Mouse (Mus musculus) left cerebral cortex, postnatal 36 days (tissue): ENCODE data around the gene Oaf. TPM values are rescaled to one million over a fixed set of nuclear protein-coding genes. Genes with fewer than 3 reads are reported as not detected.

ENCODE experiments used
- DNase-seq, 2 experiments: peaks; one replicate each; pipeline ENCODE4 v3.0.0; 2021 to 2022; ENCODE audit warnings: low spot score in 2 of 2, mixed read lengths in 1 of 2
- intact Hi-C: fragments of 180-260 bp; cut with DNase I; formaldehyde crosslinking; loops from one replicate; pipeline ENCODE4 v1.15.1; 2025
- total RNA-seq, 2 experiments: library from RNA; stranded (reverse); gene quantifications; 2 replicates each; pipeline ENCODE4 v1.2.3; 2021

The Oaf gene
- 10 to 100 TPM; 15.0 to 17.4 TPM for total RNA-seq

GRCm38 (mm10) chr9:43239712-43240593 is at the start of gene Oaf:
Gene Oaf (minus strand): TSS chr9:43239911.
- intact Hi-C loops: no loop called here
- DNase-seq: peak; percentile 52 to 59

- peak; percentile 39 to 43 for DNase-seq
Observed at GRCm38 (mm10) chr9:43286870-43287269, 47.2 kb upstream of the Oaf start.

GRCm38 (mm10) chr9:43285281-43285680 is 45.6 kb upstream of the Oaf start:
- intact Hi-C loops: loop anchor here (5.0 to 10.0 kb wide), 2 partner anchors 143 to 280 kb away; no protein-coding TSS in a partner anchor
- DNase-seq: no peak

More at GRCm38 (mm10) chr9:43286870-43287269, 47.2 kb upstream of the Oaf start:
- intact Hi-C loops: loop anchor here (5.0 to 10.0 kb wide), 2 partner anchors 145 to 282 kb away; no protein-coding TSS in a partner anchor

GRCm38 (mm10) chr9:43284284-43284683 is 44.6 kb upstream of the Oaf start:
- intact Hi-C loops: loop anchor here (1.0 to 10.0 kb wide), 2 partner anchors 63 to 279 kb away; no protein-coding TSS in a partner anchor
- peak; percentile 74 to 75 for DNase-seq

GRCm38 (mm10) chr9:43273735-43274134 is 34.0 kb upstream of the Oaf start:
- intact Hi-C loops: no loop called here
- DNase-seq: no peak

- intact Hi-C loops: no loop called here
- no peak for DNase-seq
Observed at GRCm38 (mm10) chr9:43271761-43272518, 32.2 kb upstream of the Oaf start.

- peak; percentile 33 to 35 for DNase-seq
- intact Hi-C loops: no loop called here
Observed at GRCm38 (mm10) chr9:43270723-43271252, 31.1 kb upstream of the Oaf start.

- intact Hi-C loops: no loop called here
- DNase-seq: no peak
Observed at GRCm38 (mm10) chr9:43269166-43269565, 29.5 kb upstream of the Oaf start.

GRCm38 (mm10) chr9:43267357-43267756 is 27.6 kb upstream of the Oaf start:
- no peak for DNase-seq
- intact Hi-C loops: no loop called here

- no peak for DNase-seq
- intact Hi-C loops: no loop called here
Observed at GRCm38 (mm10) chr9:43265194-43265593, 25.5 kb upstream of the Oaf start.

GRCm38 (mm10) chr9:43263946-43264451 is 24.3 kb upstream of the Oaf start:
- DNase-seq: no peak
- intact Hi-C loops: no loop called here

- intact Hi-C loops: no loop called here
- no peak for DNase-seq
Observed at GRCm38 (mm10) chr9:43262811-43263550, 23.3 kb upstream of the Oaf start.

- intact Hi-C loops: no loop called here
- DNase-seq: no peak
Observed at GRCm38 (mm10) chr9:43262390-43262789, 22.7 kb upstream of the Oaf start.

GRCm38 (mm10) chr9:43261941-43262340 is 22.2 kb upstream of the Oaf start:
- no peak for DNase-seq
- intact Hi-C loops: no loop called here

- intact Hi-C loops: no loop called here
- DNase-seq: no peak
Observed at GRCm38 (mm10) chr9:43261124-43261907, 21.6 kb upstream of the Oaf start.

- intact Hi-C loops: no loop called here
- DNase-seq: no peak
Observed at GRCm38 (mm10) chr9:43260661-43261060, 20.9 kb upstream of the Oaf start.

- no peak for DNase-seq
Observed at GRCm38 (mm10) chr9:43253271-43253681, 13.6 kb upstream of the Oaf start.

GRCm38 (mm10) chr9:43252790-43253189 is 13.1 kb upstream of the Oaf start:
- intact Hi-C loops: no loop called here
- DNase-seq: no peak

More at GRCm38 (mm10) chr9:43253271-43253681, 13.6 kb upstream of the Oaf start:
- intact Hi-C loops: no loop called here
